Mouse (Mus musculus): Measurements from ENCODE around the gene Bok. TPM values are rescaled to one million over a fixed set of nuclear protein-coding genes. Genes with fewer than 3 reads are reported as not detected.
"Not testable (repeated sequence)": the region's sequence is repeated elsewhere in the genome, so short reads cannot be mapped to it uniquely, and the experiment has no call there.

Bok gene
- not detected for polyA plus RNA-seq (2017; shearing (Covaris generic))

DNA sequence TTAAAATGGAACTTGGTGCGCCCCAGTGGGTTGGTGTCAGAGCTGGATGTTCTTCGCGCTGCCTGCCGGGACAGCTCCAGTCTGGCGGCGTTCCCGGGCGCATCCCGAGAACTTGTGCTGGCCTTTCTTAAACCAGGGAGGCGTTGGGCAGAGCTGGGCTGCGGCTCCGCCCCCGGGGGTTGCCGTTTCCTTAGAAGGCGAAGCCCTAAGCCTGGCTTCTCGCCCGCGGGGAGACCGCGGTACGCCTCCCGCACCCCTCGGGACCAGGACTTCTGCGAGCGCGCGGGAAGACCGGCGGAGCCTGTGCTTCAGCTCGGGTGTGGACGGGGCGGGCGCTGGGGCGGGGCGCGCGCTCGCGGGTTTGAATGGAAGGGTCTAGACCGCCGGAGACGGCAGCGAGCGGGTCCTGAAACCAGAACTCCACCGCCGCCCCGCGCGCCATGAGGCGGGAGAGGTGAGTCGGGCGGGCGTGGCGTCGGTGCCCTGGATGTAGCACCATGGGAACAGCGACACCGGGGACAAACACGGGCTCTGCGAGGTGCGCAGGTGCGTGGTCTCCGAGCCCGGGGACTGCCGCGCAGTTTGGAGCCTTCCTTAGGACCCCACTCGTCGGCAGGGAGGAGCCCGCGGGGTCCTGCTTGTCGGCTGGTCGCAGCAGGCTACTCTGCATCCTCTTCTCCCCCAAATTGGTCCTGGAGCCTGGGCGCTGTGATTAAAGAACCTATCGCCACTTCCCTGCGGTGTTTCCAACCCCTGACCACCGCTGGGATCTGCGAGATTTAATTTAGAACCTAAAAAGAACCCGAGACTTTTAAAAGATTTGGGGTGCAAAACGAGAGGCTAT lies at the start of gene Bok:
TSS of gene Bok (plus strand) at position 260 of the 844 bp plus-strand sequence.
- no peak for ATAC-seq

DNA sequence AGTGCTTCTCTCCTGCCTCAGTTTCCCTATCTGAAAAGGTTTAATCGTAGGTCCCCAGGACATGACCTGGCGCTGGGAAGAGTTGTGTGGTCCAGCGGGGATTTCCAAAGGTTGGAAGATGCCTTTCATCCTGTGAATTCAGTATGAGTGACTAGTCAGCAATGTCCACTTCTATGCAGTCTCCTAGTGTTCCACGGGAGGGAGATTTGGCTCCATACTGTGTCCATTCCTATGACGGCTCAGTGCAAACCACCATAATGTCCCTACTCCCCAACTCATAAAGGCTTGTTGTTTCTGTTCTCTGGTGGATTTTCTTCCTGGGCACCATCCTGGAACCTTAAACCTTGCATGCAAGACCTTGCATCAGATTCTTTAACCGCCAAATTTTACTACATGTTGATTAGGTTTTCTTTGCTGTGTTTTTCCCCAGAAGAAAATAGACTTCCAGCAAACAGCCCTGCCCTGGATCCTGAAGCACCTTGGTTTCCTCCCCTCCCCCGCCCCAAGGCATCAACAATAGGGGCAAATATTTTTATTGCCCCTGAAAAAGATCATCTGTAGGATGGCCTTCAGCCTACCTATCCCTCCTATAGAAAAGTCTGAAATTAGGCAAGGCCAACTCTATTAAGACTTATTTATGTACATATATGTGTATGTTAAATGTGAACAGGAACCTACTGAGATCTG lies 49.1 kb upstream of the Bok start:
- no peak for ATAC-seq

DNA sequence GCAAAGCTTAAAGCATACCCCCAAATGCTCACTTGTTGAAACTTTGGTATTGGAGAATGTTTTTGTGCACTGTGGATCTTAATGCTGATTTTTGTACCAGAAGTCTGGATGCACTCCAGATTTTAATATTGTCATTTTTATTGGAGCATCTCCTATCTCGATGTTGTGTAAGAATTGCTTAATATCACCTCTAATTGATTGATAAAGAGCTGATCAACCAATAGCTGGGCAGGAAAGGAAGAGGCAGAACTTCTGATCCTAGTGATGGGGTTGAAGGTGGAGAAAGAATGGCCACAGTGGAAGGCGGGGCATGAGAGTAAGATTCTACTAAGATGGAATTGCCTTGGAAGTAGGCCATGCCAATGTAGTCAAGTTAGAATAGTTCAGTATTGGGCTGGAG lies 43.5 kb upstream of the Bok start:
- ATAC-seq = no peak

DNA sequence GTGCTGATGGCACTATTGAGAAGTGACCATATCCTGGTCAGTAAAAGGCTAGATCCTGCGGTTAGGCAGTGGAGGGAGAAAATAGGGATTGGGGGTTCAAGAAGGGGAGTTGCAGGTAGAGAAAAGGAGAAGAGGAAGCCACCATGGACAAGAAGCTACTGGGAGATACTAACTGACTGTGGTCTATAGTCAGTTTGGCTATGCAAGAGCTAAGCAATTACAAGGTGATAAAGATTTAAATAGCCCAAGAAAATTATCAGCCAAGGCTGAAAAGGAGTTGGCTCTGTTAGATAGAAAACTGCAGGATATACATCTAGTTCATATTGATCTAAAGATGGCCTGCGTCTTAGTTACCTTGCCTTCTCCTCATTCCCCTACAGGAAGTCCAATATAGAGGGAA lies 42.8 kb upstream of the Bok start:
- ATAC-seq = no peak

DNA sequence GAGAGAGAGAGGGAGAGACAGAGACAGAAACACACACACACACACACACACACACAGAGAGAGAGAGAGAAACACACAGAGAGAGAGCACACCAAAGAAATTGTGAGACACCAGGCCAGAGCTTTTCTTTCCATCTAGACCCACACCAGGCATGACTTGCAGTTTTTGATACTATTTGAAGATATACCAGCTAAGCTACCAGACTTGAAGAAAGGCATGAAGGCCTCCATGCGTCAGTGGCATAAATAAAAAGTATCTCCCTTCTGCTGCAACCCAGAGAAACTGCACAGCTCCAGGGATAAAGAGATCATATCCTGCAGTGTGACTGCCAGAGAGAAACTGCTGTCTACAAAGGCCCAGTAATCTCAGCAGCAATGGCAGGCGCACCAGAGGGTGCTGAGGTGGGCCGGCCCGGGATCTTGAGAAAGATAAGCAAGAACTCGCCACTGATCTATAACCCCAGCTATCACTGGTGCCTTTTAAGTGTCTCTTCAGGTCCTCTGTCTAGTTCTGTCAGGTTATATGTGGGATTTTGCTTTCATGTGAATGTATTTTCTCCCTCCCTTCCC lies 35.8 kb upstream of the Bok start:
- ATAC-seq = no peak

DNA sequence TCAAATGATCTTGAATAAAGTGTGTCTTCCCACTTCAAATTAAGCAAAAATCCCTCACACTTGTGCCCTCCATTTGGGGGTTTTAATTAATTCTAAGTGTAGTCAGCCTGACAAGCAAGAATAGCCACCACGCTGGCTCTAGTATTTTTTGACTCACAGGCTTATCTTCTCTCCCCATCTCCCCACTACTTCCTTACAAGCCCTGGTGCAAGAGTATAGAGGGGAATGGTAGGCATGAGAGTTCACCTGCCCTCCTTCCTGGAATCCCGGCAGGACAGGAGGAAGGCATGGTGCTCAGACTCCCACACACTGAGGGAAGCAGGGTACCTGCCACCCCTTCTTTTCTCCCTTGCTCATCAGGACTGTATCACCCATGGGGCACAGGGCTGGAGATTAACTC lies 31.2 kb upstream of the Bok start:
- no peak for ATAC-seq

DNA sequence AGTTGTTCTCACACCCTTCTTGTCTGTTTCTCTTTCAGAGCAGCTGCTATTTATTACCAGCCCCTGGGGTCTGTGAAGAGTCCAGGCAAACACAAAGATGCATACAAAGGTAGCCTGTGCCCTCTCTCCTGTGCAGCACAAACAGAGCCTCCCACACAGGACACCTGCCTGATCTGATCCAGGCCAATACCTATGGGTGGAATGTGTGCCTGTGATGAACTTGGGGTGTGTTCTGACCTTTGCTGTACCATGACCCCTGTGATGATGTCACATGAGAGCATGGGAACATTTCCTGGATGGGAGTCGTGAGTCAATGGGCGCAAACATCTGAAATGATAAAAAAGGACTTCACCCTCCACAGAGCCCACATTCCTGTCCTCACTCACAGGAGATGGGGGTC lies 30.7 kb upstream of the Bok start:
- no peak for ATAC-seq

DNA sequence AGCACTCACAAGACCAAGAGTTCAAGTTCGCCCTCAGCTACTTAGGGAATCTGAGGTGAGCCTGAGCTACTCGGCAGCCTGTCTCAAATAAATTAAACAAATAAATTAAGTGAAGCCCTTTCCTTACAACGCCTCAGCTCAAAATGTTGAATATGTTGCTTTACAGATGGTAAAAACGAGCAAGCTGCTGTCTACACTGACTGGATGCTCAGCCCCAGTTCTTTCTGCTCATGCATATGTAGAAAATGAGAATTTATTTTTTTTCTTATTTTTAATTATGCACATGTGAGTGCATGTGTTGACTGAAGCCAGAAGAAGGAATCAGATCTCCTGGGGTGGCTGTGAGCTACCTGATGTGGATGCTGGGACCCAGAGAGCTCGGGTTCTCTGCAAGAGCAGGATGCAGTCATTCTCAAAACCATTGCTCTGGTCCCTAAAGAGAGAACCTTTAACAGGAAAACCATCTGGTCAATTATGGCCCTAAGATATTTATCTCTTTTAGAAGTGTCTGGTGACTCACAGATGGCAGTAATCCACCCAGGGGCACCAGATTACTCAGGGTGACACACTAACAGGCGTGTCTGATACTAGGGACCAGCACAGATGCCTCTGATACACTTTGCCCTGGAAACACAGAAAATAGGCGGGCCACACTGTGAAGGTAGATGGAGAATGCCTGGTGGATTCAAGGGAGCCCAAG lies 29.0 kb upstream of the Bok start:
- ATAC-seq = no peak

DNA sequence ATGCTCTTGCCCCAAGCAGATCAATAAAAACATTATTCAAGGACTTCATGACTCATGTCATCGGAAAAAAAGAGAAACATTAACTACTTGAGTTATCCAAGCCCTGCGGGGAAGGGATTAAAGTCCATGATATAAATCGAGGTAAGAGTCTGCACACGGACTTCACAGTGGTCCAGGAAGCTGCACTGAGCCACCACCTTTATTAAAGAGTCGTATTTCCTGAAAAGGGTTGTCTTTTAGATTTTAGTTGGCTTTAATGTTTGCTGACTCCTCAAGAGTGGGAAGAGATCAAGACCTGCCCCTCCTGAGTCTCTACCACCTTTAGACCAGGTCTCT lies 28.5 kb upstream of the Bok start:
- no peak for ATAC-seq

DNA sequence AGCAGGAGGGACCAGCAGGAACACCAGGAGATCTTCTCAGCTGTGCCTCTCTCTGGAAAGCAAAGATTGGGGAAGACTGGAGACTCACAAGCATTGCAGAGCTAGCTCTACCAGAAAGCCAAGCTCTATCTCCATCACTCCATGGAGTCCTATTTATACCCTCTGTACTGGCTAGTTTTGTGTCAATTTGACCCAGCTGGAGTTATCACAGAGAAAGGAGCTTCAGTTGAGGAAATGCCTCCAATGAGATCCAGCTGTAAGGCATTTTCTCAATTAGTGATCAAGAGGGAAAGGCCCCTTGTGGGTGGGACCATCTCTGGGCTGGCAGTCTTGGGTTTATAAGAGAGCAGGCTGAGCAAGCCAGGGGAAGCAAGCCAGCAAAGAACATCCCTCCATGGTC lies 26.9 kb upstream of the Bok start, which contains the start of gene Stk25:
TSS of gene Stk25 (minus strand) at position 101 of the 400 bp plus-strand sequence.
- ATAC-seq = not testable (repeated sequence)

DNA sequence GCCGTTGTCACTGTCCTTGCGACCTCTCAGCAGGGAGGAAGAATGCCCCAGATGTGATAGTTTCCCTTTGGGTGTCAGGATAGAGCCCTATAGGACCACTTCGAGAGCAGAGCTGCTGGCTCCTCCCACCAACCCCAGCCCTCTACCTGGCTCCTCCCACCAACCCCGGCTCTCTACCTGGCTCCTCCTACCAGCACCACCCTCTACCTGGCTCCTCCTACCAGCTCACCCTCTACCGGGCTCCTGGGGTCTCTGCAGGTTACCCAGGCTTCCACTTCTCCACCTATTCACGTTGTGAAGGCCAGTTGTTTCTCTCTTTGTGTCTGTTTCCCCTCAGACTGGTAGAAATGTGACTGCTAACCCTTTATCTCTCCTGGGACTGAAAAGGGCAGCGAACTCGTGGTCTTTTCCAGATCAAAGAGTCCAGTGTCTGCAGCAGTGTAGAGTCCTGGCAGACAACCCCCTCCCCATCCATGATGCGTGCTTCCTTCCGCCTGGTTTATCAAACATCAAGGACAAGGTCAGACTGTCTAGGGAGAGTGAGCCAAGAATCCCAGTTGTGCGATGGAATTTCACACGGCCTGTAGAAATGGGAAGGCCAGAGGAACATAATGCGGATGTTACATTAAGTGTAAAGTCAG lies 17.6 kb upstream of the Bok start:
- peak; percentile 53 for ATAC-seq

DNA sequence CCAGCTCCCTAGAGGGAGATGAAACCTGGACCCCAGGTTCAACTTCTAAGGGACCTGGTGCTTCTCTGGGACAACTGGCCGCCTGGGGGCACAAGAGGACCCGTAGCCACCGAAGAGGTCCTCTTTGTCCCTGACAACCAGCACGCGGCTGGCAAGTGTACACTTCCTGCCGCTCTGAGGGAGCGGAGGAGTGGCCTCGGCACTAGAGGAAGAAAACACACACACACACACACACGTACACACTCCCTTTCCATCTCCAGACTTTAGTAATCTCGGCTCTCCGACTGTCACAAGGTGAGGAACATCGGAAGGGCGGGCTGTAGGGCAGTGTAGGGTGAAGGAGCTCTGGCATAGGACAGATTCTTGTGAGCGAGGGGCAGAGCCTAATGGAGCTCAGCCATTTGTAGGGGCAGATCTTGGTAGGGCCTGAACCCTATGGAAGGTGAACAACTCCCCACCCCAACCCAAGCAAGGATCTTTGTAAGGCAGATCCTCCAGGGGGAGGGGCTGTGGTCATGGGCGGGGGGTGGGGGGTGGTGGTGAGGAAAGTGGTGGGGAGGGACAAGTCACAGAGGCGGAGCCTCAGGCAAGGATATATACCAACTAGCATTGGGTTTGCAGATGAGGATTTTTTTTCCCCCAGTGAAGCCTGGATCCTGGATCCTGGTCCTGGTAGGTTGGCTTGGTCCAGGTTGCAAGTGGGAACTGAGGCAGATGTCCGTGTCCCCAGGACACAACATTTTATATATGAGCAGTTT lies 16.5 kb upstream of the Bok start:
- ATAC-seq = peak; percentile 85

DNA sequence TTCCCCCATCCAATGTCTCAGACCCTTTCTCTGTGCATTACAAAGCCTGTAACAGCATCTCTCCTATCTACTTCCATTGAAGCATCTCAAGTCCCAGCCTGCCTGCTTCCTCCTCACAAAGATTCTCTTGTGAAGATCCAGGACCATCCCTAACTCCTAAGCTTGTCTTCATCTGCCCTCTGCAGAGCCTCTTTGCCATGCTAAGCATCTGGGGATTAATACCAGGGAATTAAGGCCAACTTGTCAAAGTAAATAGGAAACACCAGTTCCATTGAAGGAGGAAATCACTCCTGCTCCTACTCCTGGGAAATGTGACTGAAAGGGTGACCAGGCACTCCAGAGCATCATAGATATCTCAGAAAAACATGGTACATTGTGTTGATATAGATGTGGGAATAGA lies 15.5 kb upstream of the Bok start:
- no peak for ATAC-seq

DNA sequence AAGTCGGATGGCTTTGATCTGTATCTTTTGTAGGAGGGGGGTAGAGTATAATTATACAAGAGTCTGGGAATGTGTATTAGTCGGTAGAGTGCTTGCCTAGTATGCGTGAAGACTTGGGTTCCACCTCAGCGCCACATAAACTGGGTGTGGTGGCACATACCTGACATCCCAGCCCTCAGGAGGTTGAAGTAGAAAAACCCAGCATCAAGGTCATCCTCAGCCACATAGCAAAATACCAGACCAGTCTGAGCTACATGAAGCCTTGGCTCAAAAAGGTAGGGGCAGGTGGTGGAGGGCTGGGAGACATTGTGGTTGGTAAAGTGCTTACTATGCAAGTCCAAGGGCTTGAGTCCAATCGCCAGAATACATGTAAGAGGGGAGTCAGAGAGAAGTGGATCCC lies 12.8 kb upstream of the Bok start:
- no peak for ATAC-seq

DNA sequence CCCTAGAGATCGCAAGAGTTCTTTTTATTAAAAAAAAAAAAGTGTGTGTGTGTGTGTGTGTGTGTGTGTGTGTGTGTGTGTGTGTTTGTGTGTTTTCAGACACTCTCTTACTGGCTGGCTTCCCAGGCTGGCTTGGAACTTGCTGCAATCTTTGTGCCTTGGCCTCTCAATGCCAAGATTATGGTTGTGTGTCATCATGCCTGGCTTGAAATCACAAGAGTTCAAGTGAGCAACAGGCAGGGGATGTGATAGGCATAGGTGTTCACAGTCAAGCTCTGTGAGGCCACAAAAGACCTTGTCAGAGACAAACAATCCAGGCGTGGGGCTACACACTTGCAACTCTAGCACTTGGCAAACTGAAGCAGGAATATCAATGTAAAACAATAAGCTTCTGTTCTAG lies 7.1 kb upstream of the Bok start:
- no peak for ATAC-seq

DNA sequence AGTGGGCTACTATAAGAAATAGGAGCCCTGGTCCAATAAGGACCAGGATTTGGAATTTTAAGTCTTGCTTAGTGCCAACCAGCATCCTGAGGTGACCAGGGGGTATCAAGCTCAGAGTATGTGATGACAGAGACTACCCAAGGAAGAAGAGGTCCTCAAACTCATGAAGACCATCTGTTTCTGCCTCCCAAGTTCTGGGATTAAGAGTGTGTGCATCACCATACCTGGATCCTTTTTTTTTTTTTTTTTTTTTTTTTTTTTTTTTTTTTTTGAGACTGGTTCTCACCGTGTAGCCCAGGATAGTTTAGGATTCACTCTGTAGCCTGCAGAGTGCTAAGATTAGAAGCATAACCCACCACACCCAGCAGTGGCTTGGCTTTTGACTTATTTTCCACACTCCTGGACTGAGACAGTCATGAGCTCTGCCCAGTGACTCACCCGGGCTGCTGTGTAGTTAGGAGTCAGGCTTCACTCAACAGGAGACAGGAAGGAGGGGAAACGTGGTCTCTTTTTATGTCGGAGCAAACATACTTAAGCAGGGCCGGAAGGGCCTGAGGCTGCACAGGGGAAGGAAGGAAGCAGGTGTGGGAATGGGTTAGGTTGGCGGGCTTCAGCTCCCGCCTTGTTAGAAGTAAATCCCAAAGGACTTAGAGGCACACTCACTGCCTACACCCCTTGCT lies 5.4 kb upstream of the Bok start:
- no peak for ATAC-seq

DNA sequence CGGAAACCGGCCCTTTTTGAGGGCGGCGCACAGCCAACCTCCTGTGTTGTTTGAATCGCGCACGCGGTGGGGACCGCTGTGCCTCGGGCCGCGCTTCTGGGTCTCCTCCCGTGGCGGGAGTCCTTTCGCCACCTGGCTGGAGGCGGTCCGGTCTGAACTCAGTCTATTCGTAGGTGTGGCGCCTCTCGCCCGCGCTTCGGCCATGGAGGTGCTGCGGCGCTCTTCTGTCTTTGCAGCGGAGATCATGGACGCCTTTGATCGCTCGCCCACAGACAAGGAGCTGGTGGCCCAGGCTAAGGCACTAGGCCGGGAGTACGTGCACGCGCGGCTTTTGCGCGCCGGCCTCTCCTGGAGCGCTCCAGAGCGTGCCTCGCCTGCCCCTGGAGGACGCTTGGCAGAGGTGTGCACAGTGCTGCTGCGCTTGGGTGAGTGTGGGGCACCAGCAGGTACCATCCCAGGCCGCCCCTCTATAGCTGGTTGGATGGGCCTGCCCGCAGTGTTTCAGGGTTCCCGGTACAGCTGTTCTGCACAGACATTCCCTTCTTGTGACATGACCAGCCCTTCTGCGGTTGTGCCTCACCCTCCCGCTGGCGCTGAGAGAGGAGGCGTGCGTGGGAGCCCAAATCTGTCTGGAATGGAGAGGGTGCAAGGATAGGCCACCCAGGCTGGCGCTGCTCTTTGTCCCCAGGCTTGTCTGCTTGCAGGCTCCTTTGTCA lies 943 bp downstream of the Bok start:
- ATAC-seq = no peak

DNA sequence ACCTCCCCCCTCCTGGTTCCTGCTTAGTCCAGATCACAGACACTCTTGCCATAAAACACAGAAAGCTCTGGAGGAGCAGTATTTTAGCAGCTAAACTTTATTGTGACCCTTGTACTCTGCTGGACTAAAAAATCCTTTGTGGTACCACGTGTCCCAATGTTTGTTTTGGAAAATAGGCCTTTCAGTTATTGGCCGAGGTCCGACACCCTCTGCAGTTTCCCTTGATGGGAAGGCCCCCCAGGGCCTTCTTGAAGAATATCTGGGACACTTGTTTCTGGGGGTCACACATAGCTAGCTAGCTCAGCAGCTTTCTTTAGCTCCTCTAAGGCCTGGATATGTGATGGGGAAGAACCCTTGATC lies 1.5 kb downstream of the Bok start:
- no peak for ATAC-seq

DNA sequence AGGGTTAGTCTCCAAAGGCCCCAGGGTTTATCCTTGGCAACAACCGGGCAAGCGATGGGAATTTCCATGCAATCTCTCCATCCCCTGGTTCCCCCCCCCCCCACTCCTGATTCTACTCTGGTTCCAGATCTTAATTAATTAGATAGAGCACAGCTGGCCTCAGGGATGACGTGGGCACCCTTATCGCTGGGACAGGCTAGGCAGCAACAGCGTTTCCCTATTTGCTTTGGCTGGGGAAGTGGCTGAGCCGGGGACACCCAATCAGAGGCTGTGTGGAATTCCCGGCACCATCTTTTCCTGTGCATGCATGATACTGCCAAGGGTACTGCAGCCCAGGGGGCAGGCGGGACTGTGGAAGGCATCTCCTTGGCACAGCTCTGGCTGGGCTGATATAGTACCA lies 2.7 kb downstream of the Bok start:
- ATAC-seq = no peak

DNA sequence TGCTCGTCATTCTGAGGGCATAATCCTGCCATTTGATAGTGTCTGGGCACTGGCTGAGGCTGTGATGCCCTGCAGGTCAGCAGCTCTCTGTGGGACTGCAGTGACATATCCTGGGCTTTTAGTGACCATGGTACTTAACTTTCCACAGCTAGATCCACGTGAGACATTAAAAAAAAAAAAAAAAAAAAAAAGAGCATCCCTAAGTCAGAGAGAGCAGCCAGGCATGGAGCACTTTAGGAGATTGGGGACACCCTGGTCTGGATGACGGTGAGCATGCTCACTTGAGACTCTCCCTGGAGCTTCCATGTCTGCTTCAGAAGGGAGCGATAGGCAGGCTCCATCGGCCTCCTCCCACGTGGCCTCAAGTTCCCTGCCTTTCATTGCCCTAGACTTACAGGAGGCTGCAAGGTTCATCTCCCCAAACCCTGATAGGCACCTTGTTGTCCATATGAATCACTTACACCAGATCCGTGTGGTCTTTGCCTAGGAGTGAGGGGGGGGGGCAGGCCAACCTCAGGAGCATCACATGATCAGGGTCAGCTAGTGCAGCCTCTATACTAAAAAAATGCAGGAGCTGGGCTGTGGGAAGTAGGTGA lies 4.5 kb downstream of the Bok start:
- ATAC-seq = no peak

Measured in inflammation-experienced regulatory T-cells, adult 6 months (primary cell).